Mouse (Mus musculus): Measurements from ENCODE around the gene Slc9a2. TPM values are rescaled to one million over a fixed set of nuclear protein-coding genes. Genes with fewer than 3 reads are reported as not detected.

The Slc9a2 gene
- not detected for polyA plus RNA-seq (2017; shearing (Covaris generic))

DNA sequence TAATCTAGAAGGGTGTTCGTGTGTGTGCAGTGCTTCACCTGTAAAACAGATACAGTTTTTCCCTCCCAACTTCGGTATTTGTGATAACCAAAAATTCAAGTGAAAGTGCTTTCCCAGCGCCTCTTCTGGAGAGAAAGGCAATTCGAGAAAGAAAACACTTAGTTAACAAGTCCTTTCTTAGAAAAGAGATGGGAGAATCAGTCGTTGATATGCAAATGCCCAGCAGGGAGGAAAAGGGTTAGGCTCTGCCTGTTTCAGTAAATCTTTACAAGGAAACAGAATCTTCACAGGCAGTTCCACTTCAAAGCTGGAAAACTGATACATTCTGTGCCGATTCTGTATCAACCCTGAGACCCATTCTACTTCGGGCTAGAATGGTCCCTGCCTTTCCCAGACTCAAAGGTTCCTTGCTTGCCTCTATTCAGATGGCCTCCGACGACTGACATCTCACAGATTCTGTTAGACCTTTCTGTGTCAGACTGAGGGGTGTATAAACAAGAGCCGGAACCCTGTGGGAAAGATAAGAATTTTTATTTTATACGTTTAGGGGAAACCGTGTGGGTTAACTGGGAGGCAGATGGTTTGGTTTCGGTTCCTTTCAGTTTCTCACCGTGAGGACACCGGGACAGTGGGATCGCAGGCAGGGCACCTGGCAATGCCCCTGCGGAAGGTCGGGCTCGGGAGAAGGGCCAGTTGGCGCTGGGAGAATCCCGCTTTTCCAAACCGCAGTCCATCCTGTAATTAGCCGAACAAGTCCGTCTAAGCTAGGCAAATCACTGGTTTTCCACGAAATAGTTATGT is at the start of gene Slc9a2:
Gene Slc9a2, plus strand, starts transcription at position 508 of the 801 bp plus-strand sequence.

DNA sequence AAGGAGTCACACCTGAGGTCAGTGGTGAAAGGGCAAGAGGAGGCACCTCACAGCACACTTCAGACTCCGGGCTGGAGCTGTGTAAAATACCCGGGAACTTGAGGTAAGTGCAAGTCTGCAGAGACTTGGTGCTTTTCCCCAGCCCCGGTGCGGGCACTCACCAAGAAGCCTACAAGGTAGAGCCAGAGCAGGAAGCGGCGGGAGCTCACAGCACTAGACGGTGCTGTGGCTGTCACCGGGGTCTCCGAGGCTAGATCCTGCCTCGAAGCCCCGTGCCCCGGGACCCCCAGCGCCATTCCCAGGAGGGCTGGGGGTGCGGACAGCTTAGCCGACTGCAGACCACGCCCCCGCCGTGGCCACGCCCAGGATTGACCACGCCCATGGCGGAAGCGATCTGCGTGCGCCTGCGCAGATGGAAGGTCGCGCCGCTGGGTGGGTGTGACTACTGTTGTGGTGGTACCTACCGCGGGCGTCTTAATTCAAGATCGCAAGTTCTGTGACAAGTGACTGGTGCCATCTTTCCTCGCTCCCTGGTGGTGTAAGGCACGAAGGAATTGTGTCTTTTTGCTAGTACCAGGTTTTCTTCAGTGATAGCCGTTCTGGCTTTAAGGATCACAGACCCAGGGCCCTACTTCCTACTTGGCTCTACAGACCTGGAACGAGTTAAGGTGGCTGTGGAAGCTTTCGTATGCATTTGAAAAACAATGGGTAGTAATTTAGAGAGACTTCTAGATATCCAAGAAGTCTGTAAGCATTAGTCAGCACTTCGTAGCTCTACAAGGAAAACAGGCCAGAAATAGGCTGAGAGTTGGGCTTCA is 110.2 kb downstream of the Slc9a2 start, which contains the start of gene Mfsd9:
Gene Mfsd9, minus strand, starts transcription at position 364 of the 818 bp plus-strand sequence.

DNA sequence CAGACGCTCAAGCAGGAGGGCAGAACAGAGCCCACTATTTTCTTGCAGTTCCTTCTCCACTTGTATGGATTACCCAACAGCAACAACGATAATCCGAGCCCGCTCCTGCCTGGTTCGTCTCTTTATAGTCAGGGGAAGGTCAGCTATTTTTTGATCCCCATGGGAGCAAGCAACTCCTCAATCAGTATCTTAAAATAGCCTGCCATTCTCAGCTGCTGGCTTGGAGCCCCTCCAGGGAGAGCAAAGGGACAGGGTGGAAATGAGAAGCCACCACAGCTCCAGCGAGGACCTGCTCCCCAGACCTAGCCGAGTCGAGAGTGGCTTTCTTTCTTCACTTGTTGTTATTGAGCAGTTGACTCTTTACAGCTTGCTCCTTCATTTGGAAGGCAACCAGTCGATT is 125.0 kb downstream of the Slc9a2 start, which contains the start of gene Tmem182:
Gene Tmem182, plus strand, starts transcription at position 251 of the 400 bp plus-strand sequence.

Other genes starting within 250 kb of the Slc9a2 start
- gene Il18r1, start 215.0 kb upstream of the Slc9a2 start, polyA plus RNA-seq (2017; shearing (Covaris generic)) = 27.2 TPM
- 0.07 TPM for gene Il18rap, start 165.2 kb upstream of the Slc9a2 start, polyA plus RNA-seq (2017; shearing (Covaris generic))
- gene Slc9a4, start 100.5 kb upstream of the Slc9a2 start, polyA plus RNA-seq (2017; shearing (Covaris generic)) = not detected
- 0.57 TPM for gene Mfsd9, start 110.1 kb downstream of the Slc9a2 start, polyA plus RNA-seq (2017; shearing (Covaris generic))
- gene Tmem182, start 125.0 kb downstream of the Slc9a2 start, polyA plus RNA-seq (2017; shearing (Covaris generic)) = not detected

All from naive thymus-derived CD4-positive, alpha-beta T cell, adult 5 months (primary cell).